Mouse (Mus musculus) midbrain, postnatal 0 days (tissue): ENCODE measurements around the gene Apoa1. TPM values are rescaled to one million over a fixed set of nuclear protein-coding genes. Genes with fewer than 3 reads are reported as not detected.

Experiments
- ATAC-seq: fragments of 200-750 bp; cut with Nextera tagmentation; 2 replicates; pipeline ENCODE4 v1.8.0; 2017; ENCODE audit warnings: moderate number of reproducible peaks, mild to moderate bottlenecking, moderate TSS enrichment, moderate library complexity; ENCODE audit not compliant: low FRiP score
- DNase-seq: peaks from one replicate; pipeline ENCODE4 v3.0.0-alpha.2; 2015; ENCODE audit warnings: low spot score
- H3K27ac ChIP-seq: fragments of 300-500 bp; sonication (generic); 2 replicates; pipeline ENCODE4 v1.5.1; 2014; ENCODE audit warnings: low read depth, mild to moderate bottlenecking, low read length, mixed read lengths
- H3K27me3 ChIP-seq: fragments of 300-500 bp; sonication (generic); 2 replicates; pipeline ENCODE4 v1.6.1; 2014; ENCODE audit warnings: low read length, control low read depth, mixed read lengths; ENCODE audit not compliant: insufficient read depth
- H3K36me3 ChIP-seq: fragments of 300-500 bp; sonication (generic); 2 replicates; pipeline ENCODE4 v1.6.1; 2014; ENCODE audit warnings: low read length, control low read depth, mixed read lengths; ENCODE audit not compliant: insufficient read depth
- H3K4me1 ChIP-seq: fragments of 300-500 bp; sonication (generic); 2 replicates; pipeline ENCODE4 v1.6.1; 2014; ENCODE audit warnings: mild to moderate bottlenecking, control low read depth, antibody characterized with exemption, low read length, mixed read lengths; ENCODE audit not compliant: insufficient read depth
- H3K4me2 ChIP-seq: fragments of 300-500 bp; sonication (generic); 2 replicates; pipeline ENCODE4 v1.6.1; 2014; ENCODE audit warnings: low read depth, mild to moderate bottlenecking, low read length, mixed read lengths; ENCODE audit not compliant: poor library complexity, severe bottlenecking
- H3K4me3 ChIP-seq: fragments of 300-500 bp; sonication (generic); 2 replicates; pipeline ENCODE4 v1.5.1; 2014; ENCODE audit warnings: low read depth, mild to moderate bottlenecking, low read length, moderate library complexity
- H3K9ac ChIP-seq: fragments of 300-500 bp; sonication (generic); replicated peaks from 2 replicates; pipeline ENCODE4 v1.6.1; 2014; ENCODE audit warnings: mild to moderate bottlenecking, low read length, moderate library complexity, mixed read lengths; ENCODE audit not compliant: poor library complexity, severe bottlenecking
- H3K9me3 ChIP-seq: fragments of 300-500 bp; sonication (generic); 2 replicates; pipeline ENCODE4 v1.6.1; 2016; ENCODE audit warnings: low read length, control low read depth
- CTCF ChIP-seq: IDR thresholded peaks from 2 replicates; pipeline ENCODE4 v1.5.1; 2016; ENCODE audit warnings: antibody characterized with exemption, mild to moderate bottlenecking
- WGBS: fragments of 180-500 bp; shearing (Covaris S2); extraction: QIAGEN DNeasy Blood & Tissue Kit; methylation state at CpG from one replicate; pipeline ENCODE4 v1.1.7; 2014; 5-methylcytosine and 5-hydroxymethylcytosine counted together
- polyA plus RNA-seq: library from polyadenylated mRNA; unstranded; fragments of >200 nt; fragmentation: Nextera tagmentation; extraction: Ambion mirVana; gene quantifications from 2 replicates; pipeline ENCODE4 v1.2.1, GENCODE M21; 2015
- total RNA-seq: library from RNA; depleted of rRNA; stranded (reverse); fragments of >200 nt; gene quantifications from 2 replicates; pipeline ENCODE4 v1.2.3, GENCODE M21; 2014

Gene Apoa1
- total and polyA plus RNA-seq, 2 experiments from 2014 or later = 1.4 to 6.2 TPM

- Histone ChIP-seq H3K4me2 (no peak within 1 kb of the TSS), H3K4me3 (no peak within 1 kb of the TSS), H3K27me3 (no peaks in the 10 kb centered on the region), H3K9me3 (no peaks in the 10 kb centered on the region), H3K4me1 (no peaks in the 10 kb centered on the region), H3K36me3 (no peaks in the 10 kb centered on the region), H3K27ac (no peak within 1 kb of the TSS), H3K9ac (no peak within 1 kb of the TSS)
- ATAC-seq (no peak), DNase-seq (no peak)
- TF ChIP-seq CTCF = no peak
- 71% methylated on average over 7 of the region's 7 CpGs for WGBS
These were observed 12.3 kb downstream of the Apoa1 start, which contains the start of gene Apoa4 for GRCm38 (mm10) chr9:46240526-46241153. Gene Apoa4, plus strand, starts transcription at chr9:46240696.

GRCm38 (mm10) chr9:46241818-46242217 lies 13.4 kb downstream of the Apoa1 start:
- no peak for ATAC-seq
- 76% methylated on average over 2 of the region's 2 CpGs for WGBS
- no peak for DNase-seq
- Histone ChIP-seq H3K27ac (no peak overlapping the region), H3K9ac (no peak overlapping the region), H3K27me3 (no peaks in the 10 kb centered on the region), H3K4me1 (no peaks in the 10 kb centered on the region), H3K36me3 (no peaks in the 10 kb centered on the region), H3K4me3 (no peak overlapping the region), H3K4me2 (no peak overlapping the region), H3K9me3 (no peaks in the 10 kb centered on the region)
- no peak for TF ChIP-seq CTCF

DNA sequence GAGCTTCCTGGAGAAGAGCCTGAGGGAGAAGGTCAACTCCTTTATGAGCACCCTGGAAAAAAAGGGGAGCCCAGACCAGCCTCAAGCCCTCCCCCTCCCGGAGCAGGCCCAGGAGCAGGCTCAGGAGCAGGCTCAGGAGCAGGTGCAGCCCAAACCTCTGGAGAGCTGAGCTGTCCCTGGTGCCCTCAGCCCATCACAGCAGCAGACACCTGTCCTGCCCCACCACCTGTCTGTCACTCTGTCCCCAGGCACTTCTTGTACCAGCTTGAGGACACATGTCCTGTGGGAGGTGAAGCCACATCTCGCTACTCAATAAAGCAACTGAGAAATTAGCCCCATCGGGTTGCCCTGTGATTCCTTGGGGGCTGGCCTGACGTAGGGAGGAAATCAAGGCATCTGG lies 14.7 kb downstream of the Apoa1 start:
- H3K27me3 ChIP-seq = 0 out of 2 replicates have a peak, but pooled peaks cover under 1% of the 10 kb centered on the region
- TF ChIP-seq CTCF = no peak
- no peak overlapping the region for H3K4me2 ChIP-seq
- no peak overlapping the region for H3K4me3 ChIP-seq
- DNase-seq (no peak), ATAC-seq (no peak)
- H3K4me1 ChIP-seq = no peaks in the 10 kb centered on the region
- 74% methylated on average over 4 of the region's 4 CpGs for WGBS
- H3K9me3 ChIP-seq = no peaks in the 10 kb centered on the region
- H3K9ac ChIP-seq = no peak overlapping the region
- H3K27ac ChIP-seq = no peak overlapping the region
- no peaks in the 10 kb centered on the region for H3K36me3 ChIP-seq

GRCm38 (mm10) chr9:46243584-46243983 lies 15.2 kb downstream of the Apoa1 start:
- no peak for DNase-seq
- Histone ChIP-seq H3K36me3 (no peaks in the 10 kb centered on the region), H3K4me3 (no peak overlapping the region), H3K27me3 (0 out of 2 replicates have a peak, but pooled peaks cover 4% of the 10 kb centered on the region), H3K9ac (no peak overlapping the region), H3K9me3 (no peaks in the 10 kb centered on the region), H3K4me2 (no peak overlapping the region), H3K27ac (no peak overlapping the region), H3K4me1 (no peaks in the 10 kb centered on the region)
- WGBS = 58% methylated on average over 8 of the region's 8 CpGs
- TF ChIP-seq CTCF = no peak
- ATAC-seq = no peak

- Histone ChIP-seq H3K9me3 (no peaks in the 10 kb centered on the region), H3K27ac (no peak overlapping the region), H3K4me2 (no peak overlapping the region), H3K4me3 (no peak overlapping the region), H3K27me3 (0 out of 2 replicates have a peak, but pooled peaks cover 4% of the 10 kb centered on the region), H3K36me3 (no peaks in the 10 kb centered on the region), H3K9ac (no peak overlapping the region), H3K4me1 (no peaks in the 10 kb centered on the region)
- DNase-seq (peak; percentile 93), ATAC-seq (peak; percentile 74; the same call in 1 of the 2 replicates)
- 22% methylated on average over 11 of the region's 11 CpGs for WGBS
- TF ChIP-seq CTCF = peak; percentile 94
These were observed 18.5 kb downstream of the Apoa1 start for GRCm38 (mm10) chr9:46246752-46247324.

GRCm38 (mm10) chr9:46256177-46256576 lies 27.8 kb downstream of the Apoa1 start:
- no peak for TF ChIP-seq CTCF
- peaks cover 6% of the 10 kb centered on the region for H3K27me3 ChIP-seq
- no peak overlapping the region for H3K4me3 ChIP-seq
- WGBS = 90% methylated on average over 7 of the region's 7 CpGs
- H3K4me1 ChIP-seq = no peaks in the 10 kb centered on the region
- no peak overlapping the region for H3K9ac ChIP-seq
- no peaks in the 10 kb centered on the region for H3K9me3 ChIP-seq
- no peak overlapping the region for H3K4me2 ChIP-seq
- no peak for DNase-seq
- no peaks in the 10 kb centered on the region for H3K36me3 ChIP-seq
- no peak overlapping the region for H3K27ac ChIP-seq
- no peak for ATAC-seq
